Mouse (Mus musculus) kidney, postnatal 4 days (tissue): ENCODE measurements at regions not wholly inside any gene's neighbourhood (a gene's known extent, or its start where the extent isn't known, plus 50 kb on each side); places are given as distances from the start of the nearest gene placed in this dataset.

Experiments
- DNase-seq, 2 experiments: peaks; one replicate each; pipeline ENCODE4 v3.0.0; 2021; ENCODE audit warnings: mixed read lengths in 2 of 2

DNA sequence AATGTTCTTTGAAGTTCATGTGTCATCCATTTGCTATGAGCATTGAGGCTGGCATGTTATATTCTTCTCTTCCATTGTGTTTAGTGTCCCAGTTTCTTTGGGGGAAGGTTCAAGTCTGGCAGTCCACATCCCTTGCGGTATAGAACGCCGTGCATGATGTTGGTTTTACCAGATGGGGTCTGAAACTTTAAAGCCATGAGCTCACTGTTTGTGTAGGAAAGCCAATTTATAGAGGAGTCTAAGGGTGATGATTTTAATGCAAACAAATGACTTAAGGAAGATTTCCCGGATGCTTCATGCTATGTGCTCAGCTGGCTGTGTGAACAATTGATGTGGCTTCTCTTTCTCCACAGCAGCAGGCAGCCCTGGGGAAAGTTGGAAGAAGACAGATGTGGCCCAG is 104.0 kb upstream of the Hey2 start:
- no peak for DNase-seq

DNA sequence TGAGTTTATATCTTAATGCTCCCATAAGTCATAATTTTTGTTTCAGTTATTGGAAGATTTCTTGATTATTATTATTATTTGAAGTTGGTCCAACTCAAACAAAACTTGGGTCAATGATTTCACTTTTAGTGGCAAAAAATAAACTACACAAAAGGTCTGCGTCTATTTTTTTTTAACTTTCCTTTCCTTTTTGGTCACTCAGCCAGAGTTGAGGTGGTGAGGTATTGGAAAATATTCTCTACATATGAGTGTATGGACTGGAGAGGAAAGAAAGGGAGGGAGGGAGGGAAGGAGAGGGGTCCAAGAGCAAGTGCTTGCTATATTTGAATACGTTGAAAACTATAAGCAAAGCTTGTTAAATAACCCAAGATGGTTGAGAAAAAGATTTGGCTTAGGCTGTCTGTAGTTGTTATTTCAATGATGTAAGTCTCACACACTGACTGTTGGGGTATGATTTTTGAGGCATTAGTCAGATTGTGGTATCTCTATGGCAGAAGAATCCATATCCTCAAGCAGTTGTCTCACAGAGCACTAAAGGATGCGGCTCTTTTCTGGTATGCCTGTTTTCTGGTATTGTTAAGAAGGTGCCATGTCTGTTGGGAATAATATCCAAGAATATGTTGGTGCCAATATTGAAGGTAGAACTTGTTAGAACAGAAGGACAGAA is 75.9 kb upstream of the Hey2 start:
- DNase-seq = no peak

DNA sequence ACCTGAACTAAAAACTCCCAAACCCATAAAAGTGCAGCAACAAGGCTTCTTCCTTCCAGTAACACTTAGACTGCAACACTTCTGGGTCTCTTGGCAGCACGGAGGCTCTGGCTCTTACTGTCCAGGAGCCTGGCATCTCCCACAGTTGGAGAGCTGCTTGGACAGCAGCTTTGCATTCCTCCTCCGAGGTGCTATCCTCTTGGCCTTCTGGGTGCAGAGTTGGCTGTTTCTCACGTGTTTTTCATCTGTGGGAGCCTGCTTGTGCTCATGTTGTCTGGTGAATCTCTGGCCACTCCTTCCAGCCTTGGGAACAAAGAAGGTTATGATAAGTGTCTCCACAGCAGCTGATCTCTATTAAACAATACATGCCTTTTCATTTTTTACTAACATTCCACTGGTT is 51.2 kb upstream of the Hey2 start:
- peak in 1 of 2 experiments; percentile 2 for DNase-seq
